Mouse (Mus musculus): ENCODE results near the gene Smco2.
"Not testable (repeated sequence)": the region's sequence is repeated elsewhere in the genome, so short reads cannot be mapped to it uniquely, and the experiment has no call there.

The Smco2 gene

DNA sequence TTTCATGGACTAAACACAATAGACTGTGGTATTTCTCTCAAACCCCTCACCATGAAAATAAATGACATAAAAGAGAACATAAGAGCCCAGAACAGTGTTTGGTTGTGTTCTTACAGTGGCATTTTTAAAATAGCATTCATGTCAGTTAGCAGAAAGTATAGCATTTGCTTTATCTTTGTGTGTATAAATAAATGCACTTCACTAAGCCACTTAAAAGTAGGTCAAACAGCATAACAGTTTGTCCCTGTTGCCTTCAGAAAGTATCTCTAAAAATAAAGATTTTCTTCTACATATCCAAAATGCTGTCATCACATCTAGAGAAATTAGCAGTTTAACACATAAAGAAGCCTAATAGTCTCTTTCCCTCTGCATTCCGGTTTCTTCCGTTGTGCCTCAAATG, 7.5 kb downstream of the Smco2 start:
- no peak for DNase-seq (ENCODE audit: low read depth, low spot score)

DNA sequence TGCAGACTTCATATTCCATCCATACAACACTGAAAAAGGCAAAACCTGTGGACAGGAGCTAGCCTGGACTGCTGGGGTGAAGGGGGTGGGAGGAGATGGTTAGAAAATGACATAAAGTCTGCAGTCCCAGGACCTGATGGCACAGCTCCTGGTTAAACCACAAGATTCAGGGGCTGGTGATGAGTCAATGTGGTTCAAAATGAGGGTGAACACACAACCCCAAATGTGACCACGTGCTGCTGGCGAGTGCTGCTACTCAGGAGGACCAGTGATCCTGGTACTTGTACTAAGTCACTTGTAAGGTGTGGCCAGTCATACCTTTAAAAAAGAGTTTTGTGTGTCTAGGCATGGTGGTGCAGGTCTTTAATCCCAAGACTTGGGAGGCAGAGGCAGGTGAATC, 13.2 kb downstream of the Smco2 start:
- no peak for DNase-seq (ENCODE audit: low read depth, low spot score)

DNA sequence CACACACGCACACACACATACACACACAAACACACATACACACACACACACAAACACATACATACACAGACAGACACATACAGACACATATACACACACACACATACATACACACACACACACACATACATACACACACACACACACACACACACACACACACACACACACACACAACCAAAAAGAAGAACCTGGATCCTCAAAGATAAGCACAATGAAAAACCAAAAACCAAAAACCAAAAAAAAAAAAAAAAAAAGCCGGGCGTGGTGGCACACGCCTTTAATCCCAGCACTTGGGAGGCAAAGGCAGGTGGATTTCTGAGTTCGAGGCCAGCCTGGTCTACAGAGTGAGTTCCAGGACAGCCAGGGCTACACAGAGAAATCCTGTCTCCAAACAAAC, 14.5 kb downstream of the Smco2 start:
- DNase-seq (ENCODE audit: low read depth, low spot score), result not testable (repeated sequence)

DNA sequence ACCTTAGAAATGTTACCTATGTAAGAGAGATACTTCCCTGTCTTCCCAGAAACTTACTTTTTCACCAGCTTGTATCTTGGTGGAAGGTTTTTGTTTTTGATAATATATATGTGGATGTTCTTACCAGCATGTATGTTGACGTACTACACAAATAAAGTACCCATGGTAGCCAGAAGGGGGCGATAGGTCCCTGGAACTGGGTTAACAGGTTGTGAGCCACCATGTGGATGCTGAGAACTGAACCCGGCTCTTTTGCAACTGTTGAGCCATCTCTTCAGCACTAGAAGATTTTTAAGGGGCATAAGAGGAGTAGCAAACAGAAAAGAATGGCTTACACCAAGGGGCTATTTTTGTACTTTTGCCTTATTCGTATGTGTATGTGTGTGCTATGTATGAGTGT, 15.8 kb downstream of the Smco2 start:
- no peak for DNase-seq (ENCODE audit: low read depth, low spot score)

DNA sequence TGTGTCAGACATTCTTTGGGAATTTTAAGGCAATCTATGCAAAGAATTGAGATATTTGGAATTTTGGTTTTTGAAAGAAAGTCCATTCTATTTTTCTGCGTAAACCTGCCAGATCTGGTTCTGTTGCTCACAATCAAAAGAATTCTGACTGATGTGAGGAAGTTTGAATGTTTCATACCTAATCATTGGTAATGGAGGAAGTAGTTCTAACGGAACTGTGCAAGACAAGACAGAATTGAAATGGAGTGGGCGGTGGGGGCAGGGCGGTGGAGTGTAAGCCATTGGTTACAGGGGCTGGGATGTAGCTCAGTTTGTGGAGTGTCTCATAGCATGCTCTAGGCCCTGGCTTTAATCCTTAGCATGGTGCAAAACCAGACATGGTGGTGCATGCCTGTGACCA, 22.1 kb downstream of the Smco2 start:
- no peak for DNase-seq (ENCODE audit: low read depth, low spot score)

DNA sequence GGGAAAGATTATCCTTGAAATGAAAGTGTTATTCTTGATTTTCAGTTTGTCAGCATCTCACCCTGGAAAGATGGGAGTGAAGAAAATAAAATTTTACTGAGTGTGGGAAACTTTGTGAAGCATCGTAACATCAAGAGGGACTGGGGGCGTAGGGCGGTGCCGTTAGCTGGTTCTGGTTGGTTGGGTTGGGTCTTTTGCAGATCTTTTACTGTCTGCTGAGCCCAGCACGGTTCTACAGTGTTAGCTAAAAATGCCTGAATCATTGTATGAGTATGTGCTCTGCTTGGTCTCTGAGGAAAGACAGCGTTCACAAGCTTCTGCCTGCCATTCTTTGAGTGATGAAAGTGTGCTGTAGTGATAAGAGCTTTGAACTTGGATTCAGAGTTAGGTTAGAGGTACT, 24.5 kb downstream of the Smco2 start:
- DNase-seq (ENCODE audit: low read depth, low spot score), result no peak

DNA sequence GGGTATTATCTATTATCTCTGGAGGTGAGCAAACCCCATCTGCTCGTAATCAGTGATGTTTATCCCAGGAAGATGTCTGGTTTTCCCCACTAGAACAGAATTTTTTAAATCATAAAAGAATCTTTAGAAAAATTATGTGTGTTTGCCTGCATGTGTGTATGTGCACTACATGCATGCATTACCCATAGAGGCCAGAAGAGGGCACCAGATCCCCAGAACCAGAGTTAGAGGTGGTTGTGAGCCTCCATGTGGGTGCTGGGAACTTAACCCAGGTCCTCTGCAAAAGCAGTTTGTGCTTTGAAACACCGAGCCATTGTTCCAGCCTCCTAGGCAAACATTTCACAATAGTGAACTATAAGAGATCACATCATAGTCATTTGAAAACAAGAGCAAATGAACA, 26.9 kb downstream of the Smco2 start:
- no peak for DNase-seq (ENCODE audit: low read depth, low spot score)

DNA sequence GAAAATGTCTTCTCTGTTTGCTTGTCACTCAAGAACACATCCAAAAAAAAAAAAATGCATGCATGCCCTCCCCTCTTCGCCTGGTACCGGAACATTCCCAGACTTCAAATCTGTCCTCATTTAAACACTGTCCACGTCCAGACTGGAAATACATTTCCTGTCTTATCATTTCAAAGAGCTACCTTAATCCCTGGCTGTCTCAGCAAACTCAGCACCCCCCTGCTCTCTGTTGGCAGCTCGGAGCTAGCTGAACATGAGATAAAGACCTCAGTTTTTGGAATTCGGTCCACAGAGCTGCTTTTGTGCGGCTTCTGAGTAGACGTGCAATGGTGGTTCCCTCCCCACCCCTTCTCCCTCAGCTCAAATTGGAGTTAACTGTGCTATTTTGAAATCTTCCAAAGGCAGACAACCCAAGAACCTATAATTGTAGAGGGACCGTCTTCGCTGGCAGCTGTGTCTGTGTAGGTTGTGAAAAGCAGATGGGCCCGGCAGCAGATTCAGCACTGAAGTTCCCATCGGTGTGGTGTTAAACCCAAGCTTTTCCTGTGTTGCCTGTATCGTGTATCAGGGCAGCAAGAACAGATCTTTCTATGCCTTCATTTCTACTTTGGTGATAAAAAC, 27.6 kb downstream of the Smco2 start:
- DNase-seq (ENCODE audit: low read depth, low spot score), result no peak

DNA sequence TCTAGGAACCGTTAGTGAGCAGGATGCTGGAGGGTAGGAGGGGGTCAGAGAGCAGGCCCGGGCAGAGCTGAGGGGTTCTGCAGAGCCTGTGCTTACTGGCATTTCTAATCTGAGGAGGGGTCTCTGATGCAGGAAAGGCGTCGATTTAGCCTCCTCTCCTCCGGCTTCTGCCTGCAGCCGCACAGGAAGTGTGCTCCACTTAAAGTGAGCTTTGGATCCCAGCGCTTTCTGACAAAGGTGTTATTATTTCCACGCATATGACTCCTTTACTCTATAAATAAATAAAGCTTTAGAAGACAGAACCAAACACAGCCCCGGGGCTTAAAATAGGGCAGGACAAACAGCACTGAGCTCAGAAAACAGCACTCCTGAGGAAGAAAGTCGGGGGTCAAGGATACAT, 29.0 kb downstream of the Smco2 start:
- no peak for DNase-seq (ENCODE audit: low read depth, low spot score)

DNA sequence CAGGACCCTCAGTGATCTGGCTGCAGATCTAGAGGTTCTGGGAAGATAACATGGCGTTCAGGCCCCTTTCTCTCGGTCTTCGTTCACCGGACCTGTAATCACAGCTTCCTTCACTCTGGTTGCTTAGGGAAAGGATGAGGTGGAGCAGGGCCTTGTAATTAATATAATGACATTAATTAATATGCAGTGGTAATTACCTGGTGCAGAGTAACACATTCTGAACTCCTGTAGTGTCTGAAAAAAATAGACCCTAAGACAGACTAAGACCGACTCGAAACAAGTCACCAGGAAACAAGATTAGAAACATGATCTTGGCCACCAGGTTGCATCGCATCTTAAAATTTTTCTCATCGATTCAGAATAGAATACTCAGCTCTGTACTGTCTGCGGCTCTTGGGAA, 30.0 kb downstream of the Smco2 start:
- no peak for DNase-seq (ENCODE audit: low read depth, low spot score)

DNA sequence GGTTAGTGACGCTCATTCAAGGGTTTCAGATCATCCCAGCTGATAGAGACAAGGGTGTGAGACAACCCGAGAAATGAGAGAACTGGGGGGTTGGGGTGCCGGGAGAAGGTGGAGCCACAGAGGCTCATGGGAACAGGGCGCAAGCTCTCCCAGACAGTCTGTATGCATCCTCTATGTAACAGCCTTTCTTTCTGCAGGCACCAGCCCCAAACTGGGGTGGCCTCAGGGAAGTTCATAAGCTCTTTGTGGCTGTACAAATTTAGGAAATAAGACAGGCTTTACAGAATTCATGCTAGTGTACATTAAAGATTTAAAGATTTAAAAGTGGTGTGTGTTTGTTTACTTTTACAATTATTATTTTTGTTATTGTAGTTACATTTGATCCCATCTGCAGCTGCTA, 30.4 kb downstream of the Smco2 start:
- DNase-seq (ENCODE audit: low read depth, low spot score), result no peak

DNA sequence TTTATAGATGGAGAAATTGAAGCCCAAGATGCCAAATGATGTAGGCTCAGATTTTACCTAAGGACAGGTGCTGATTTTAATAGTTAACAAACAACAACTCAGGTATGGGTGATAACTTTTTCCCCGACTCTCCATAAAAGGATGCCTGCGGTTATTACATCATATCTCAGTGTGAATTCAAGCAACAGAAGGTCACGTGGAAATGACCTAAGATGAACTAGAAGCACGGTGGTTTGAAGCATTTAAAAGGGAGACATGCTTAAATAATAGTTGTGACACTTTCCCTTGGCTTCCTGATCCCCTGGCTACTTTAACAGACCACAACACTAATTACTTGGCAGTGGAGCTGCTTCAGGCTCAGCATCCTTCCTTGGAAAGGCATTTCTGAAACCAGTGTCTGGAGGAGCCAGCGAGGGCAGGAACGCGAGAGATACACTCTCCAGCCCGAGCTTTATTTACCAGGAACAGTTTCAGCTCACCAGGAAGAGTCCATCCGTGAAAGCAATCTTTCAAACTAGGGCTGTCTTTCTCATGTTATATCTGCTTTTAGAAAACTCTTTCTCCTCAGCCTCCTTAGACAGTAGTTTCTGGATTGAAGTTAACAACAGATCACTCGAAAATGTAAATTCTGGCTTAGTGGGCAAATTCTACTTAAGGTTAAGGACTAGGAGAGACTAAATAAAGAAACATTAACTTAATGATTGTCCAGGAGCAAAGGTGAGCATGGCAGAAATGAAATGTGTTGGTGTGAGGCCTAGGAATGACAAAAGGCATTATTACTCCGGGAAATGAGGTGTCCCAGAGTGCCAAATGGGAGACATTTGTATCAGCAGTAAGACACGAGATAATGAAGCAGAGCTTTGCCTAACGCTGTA, 32.2 kb downstream of the Smco2 start:
- no peak for DNase-seq (ENCODE audit: low read depth, low spot score)

DNA sequence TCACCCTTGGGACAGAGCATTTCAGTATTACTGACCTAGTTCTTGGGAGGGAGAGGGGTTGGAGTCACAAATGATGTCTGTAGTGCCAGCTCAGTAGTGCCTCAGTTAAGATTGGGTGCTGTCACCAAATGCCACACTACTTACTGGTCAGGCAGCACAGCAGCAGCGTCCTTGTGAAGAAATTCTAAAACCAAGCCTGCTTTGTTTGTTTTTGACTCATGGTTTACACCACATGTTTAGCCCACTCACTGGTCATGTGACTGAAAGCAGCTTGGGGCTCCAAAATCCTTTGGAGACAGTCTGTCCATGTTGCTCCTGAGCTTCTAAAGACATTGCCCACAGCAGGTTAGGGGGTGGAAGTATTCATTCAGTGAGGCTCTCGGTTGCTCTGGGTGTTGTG, 33.5 kb downstream of the Smco2 start:
- no peak for DNase-seq (ENCODE audit: low read depth, low spot score)

DNA sequence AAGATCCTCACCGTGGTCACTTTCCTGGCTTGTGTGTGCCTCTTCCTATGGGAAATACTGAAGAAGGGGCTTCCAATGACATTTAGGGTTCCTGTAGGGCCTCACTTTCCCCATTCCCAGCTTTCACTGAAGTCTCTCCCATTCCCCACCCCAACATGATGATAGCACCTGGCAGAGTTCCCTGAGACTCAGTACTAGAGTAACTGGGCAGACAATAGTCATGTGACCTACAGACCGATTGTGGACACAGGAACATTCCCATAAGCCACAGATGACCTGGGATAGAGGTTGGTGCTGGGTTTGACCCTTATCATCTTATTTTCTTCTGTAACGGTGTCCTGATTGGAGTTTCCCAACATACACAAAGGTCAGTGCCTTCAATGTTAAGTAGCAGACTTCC, 34.3 kb downstream of the Smco2 start:
- no peak for DNase-seq (ENCODE audit: low read depth, low spot score)

DNA sequence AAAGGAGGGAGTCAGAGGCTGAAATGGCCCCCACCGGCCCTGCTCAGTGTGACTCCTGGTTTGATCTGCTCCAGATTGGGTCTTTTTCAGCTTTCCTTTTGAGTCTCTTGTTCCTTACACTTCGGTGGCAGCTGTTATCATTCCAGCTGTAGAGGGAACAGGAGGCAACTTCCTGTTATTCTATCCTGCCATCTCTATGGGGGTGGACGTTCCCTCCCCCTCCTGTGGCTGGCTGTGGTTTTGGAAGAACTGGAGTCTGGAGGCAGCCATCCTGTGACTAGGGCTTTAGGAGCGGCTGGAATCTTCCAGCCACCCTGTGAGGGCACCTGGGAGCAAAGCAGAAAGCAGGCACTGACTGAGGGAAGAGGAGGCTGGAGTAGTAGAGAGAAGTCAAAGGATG, 34.9 kb downstream of the Smco2 start:
- DNase-seq (ENCODE audit: low read depth, low spot score), result no peak

DNA sequence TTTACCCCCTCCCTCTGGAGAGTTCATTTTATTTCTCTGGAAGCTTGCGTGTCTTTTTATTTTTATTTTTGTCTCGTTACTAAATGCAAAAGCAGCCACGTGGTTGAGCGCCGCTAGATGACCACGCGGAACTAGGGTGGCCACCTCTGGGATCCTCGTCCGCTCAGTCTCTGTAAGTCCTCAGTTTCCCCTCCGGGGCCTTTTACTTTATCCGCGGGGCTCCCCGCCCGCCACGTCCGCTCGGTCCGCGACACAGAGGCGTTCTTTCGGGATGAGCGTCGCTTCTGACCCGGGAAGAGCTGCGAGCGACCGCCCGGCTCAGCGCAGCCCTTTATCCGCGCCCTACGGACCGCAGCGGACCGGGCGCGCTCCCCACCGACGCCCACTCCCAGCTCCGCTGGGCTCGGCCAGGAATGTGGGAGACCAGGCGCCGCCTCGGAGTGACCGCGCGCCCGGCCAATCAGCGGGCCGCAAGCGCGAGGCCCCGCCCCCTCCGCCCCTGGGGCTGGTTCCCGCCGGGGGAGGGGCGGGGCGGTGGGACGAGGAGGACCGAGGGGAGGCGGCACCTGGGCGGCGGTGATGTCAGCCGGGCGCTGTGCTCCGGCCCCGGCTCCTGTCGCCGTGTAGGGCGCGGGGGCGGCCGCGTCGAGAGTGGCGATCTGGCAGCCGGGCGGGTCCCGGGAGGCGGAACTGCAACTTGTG, 38.2 kb downstream of the Smco2 start, which contains the start of gene Ppfibp1:
Gene Ppfibp1, plus strand, starts transcription at position 530 of the 702 bp plus-strand sequence.
- peak; percentile 91 for DNase-seq (ENCODE audit: low read depth, low spot score)

DNA sequence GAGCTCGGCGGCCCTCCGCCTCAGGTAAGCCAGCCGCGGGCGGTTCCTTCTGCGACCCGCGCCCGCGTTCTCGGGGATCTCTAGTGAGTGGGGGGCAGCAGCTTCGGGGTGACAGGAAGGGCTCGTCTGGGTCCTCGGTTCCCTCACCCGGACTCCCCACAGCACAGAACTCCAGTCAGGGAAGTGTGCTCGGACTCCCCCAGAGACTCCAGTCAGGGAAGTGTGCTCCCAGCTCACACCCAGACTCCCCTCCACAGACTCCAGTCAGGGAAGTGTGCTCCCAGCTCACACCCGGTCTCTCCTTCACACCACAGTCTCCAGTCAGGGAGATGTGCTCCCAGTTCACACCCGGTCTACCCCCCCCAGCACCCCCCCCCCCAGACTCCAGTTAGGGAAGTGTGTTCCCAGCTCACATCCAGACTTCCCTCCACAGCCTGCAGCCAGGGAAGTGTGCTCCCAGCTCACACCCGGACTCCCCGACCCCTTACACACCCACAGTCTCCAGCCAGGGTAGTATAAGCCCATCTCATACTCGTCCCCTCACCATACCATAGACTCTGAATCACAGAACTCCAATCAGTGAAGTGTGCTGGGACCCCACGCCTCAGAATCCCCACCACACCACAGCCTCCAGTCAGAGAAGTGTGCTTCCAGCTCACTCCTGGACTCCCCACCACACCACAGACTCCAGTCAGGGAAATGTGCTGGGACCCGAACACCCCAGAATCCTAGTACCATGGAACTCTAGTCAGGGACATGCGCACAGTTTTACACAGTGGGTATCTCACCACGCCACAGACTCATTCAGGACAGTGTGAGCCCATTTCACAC, 39.0 kb downstream of the Smco2 start:
- DNase-seq (ENCODE audit: low read depth, low spot score), result no peak

DNA sequence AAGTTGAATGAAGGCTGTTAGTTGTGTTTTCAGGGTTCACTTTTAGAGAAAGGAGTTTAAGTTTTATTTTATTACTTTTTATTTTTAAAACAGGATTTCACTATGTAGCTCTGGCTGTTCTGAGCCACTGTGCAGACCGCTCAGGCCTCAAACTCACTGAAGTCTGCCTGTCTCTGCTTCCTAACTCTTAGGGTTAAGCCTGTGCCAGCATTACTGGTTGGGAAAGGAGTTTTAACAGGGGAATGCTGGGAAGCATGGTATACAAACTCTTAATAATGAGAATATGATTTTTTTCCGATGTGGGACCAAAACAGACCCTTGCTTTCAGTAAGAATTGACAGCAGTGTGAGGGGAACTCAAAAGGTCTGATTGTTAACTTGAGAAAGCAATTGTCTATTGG, 40.3 kb downstream of the Smco2 start:
- no peak for DNase-seq (ENCODE audit: low read depth, low spot score)

DNA sequence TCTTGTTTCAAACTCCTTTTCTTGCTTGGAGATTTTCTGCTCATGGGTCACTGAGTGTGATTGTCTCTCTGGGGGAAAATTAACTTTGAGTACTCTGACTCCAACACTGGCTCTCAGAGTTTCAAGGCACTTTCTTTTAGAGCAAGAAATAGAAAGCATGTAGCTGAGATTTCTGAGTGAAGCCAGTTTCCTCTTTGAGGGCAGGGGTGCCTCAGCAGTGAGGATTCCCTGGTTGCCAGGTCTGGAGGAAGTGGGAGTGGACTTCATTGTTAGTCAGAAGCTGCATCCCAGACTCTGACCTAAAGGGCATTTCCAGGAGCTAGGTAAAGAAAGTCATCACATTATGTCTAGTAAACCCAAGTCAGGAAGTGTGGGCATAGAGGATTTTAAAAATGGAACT, 40.7 kb downstream of the Smco2 start:
- DNase-seq (ENCODE audit: low read depth, low spot score), result no peak

DNA sequence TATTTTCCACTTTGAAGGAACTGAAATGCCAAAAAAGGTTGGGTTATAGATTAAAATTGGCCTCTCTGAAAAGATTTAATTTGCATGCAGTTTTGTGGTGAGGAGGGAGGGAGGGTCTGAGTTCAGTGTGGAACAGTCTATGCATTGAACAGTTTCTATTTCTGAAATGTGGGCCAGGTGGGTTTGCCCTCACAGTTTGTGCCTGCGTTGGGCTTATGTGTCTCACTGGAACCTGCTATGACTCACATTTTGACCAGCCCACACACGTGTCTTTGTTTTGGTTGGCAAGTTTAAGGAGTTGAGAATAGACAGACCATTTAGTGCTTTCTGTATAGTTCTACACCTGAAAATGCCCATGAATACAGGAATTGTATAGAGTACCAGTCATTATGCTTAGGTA, 44.0 kb downstream of the Smco2 start:
- no peak for DNase-seq (ENCODE audit: low read depth, low spot score)

DNA sequence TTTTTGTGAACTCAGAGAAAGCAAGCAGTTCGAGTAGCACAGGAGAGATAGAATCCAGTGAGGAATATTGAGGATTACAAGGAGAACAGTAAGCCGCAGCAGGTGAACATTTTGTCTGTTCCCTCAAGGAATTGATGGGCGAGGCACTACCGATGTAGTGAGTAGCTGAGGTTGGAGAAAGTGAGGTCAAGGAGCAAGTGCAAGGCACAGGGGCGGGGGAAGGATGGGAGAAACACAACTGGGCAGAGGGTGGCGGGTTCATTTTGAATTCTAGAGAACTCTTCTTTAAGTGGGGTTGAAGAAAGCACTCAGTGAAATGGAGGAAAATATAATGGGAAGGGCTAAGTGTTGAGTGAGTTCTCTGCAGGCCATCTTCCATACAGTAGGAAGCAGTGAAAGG, 48.8 kb downstream of the Smco2 start:
- DNase-seq (ENCODE audit: low read depth, low spot score), result no peak

DNA sequence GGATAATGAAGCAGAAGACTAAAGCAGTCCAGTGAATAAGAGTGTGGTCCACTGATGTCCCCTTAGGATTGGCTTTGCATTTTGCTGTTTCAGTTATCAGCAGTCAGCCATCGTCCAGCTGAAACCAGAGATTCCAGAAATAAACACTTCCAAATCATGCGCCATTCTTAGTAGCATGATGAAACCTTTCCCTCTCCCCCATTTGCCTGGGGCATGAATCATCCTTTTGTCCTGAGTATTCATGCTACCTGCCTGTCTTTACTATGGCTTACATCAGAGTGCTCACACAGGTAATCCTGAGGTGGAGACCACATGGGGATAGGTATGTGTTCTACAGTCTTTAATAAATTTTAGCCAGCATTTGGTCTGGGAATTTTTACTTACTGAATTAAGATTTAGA, 49.7 kb downstream of the Smco2 start:
- DNase-seq (ENCODE audit: low read depth, low spot score), result no peak

All from forelimb bud, embryonic 11.5 days (tissue).